Mouse (Mus musculus): ENCODE results near the gene Gm10037.

Gene Gm10037

DNA sequence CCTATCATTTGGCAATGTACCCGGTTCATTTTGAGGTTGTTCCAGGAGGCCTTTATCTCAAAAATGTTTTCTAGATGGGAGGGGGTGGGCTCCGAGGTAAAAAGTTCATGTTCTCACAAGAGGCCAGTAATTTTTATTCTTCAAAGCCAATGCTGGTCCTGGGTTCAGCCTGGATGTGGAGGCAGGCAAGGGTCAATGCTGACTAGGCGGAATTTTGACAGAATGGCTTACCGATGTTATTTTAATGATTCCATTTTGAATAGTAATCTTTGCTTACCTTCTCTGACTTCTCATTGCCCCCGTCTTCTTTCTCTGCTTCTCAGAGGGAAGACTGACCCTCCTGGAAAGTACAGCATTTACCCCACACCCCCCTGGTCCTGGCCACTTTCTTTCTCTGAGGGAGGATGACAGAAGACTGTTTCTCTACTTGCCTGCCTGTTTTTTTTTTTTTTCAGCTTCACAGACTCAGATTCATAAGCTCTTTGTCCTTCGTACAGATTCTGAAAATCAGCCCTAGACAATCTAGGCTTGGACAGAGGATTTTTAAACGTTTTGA, 45.9 kb downstream of the Gm10037 start:
- no peak for DNase-seq

GRCm38 (mm10) chr13:67883966-67884365, 53.1 kb downstream of the Gm10037 start:
- DNase-seq = no peak

Measured in cerebellum, postnatal 10 days (tissue).